31 mouse cellular contexts compared by ENCODE assay signal in the genomic region with DNA sequence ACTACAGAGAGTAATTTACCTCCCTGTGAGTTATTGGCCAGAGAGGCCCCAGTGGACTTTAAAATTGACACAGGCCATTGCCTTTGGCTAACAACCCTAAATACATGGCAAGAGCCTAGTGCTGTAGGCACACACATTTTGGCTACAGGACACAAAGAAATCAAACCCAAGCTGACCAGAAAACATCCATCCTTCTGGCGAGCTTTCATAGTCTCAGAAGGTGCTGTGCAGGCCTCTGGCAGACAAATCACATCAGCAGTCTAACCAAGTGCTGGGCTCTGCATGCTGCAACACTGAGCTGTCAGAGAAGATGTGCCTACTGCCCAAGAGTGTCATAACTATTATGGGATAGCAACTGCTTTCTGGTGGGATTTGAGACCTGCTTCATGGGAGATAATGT. TPM values are rescaled to one million over a fixed set of nuclear protein-coding genes. Genes with fewer than 3 reads are reported as not detected.
"Had no signal": no experiment of that assay in that cellular context is flagged by ENCODE, and none has a peak within 500 bp of the region (broad histone marks: within the 10 kb centered on the region; RNA-seq: fewer than 3 reads in every experiment).

No protein-coding gene starts in this region.

- ATAC-seq: midbrain, embryonic 15.5 days had no signal

- H3K27ac ChIP-seq: liver, embryonic 13.5 days; midbrain, embryonic 12.5 days; midbrain, embryonic 15.5 days; neural tube, embryonic 12.5 days had no signal

- H3K4me1 ChIP-seq: liver, embryonic 13.5 days; midbrain, embryonic 12.5 days; midbrain, embryonic 15.5 days; neural tube, embryonic 12.5 days had no signal

- H3K9me3 ChIP-seq: midbrain, embryonic 12.5 days; midbrain, embryonic 15.5 days; neural tube, embryonic 12.5 days had no signal

- H3K27me3 ChIP-seq: liver, embryonic 13.5 days; midbrain, embryonic 12.5 days; midbrain, embryonic 15.5 days; neural tube, embryonic 12.5 days had no signal

- DNase-seq: kidney, adult 9 months; kidney, postnatal 14 days; kidney, postnatal 4 days; liver, embryonic 13.5 days; lung, adult 2 months; lung, postnatal 14 days; lung, postnatal 4 days; thymus, adult 18-20 months; thymus, postnatal 36 days had no signal

- H3K4me2 ChIP-seq: liver, embryonic 13.5 days; midbrain, embryonic 12.5 days; midbrain, embryonic 15.5 days; neural tube, embryonic 12.5 days had no signal

- H3K9ac ChIP-seq: liver, embryonic 13.5 days; midbrain, embryonic 12.5 days; midbrain, embryonic 15.5 days; neural tube, embryonic 12.5 days had no signal

- H3K4me3 ChIP-seq: liver, embryonic 13.5 days; midbrain, embryonic 12.5 days; midbrain, embryonic 15.5 days; myocyte; neural tube, embryonic 12.5 days had no signal

- H3K36me3 ChIP-seq: liver, embryonic 13.5 days; midbrain, embryonic 12.5 days; midbrain, embryonic 15.5 days; neural tube, embryonic 12.5 days had no signal

RNA-seq across cellular contexts. Expression of a gene that starts 34.7 kb away (rescaled TPM):
- total RNA-seq: megakaryocyte progenitor cell, adult 5-6 weeks; megakaryocyte-erythroid progenitor cell, adult 5-6 weeks; monocyte, adult 5-6 weeks had no signal
- polyA plus RNA-seq: liver, adult 2 months; myocyte; spleen, adult 2 months; testis, adult 2 months had no signal

RNA-seq across cellular contexts. Expression of a gene that starts 58.4 kb away (rescaled TPM):
- total RNA-seq: layer of hippocampus, adult 18-20 months; layer of hippocampus, postnatal 14 days; left cerebral cortex, adult 8-10 months; left cerebral cortex, postnatal 25 days; liver, adult 2 months; megakaryocyte progenitor cell, adult 5-6 weeks; megakaryocyte-erythroid progenitor cell, adult 5-6 weeks; monocyte, adult 5-6 weeks had no signal
- polyA plus RNA-seq: kidney, embryonic 16.5 days; limb, embryonic 11.5 days; limb, embryonic 14.5 days; liver, adult 2 months; liver, embryonic 13.5 days; liver, embryonic 16.5 days; lung, adult 2 months; lung, embryonic 16.5 days; midbrain, embryonic 12.5 days; midbrain, embryonic 15.5 days; myocyte; neural tube, embryonic 12.5 days; small intestine, adult 2 months; spleen, adult 2 months; stomach, embryonic 16.5 days; testis, adult 2 months; urinary bladder, adult 2 months had no signal
